Mouse (Mus musculus) heart, embryonic 13.5 days (tissue): ENCODE data around the gene Ggt1. TPM values are rescaled to one million over a fixed set of nuclear protein-coding genes. Genes with fewer than 3 reads are reported as not detected.

Source experiments
- ATAC-seq: fragments of 200-750 bp; cut with Nextera tagmentation; 2 replicates; pipeline ENCODE4 v1.8.0; 2017; ENCODE audit warnings: moderate TSS enrichment; ENCODE audit not compliant: insufficient number of reproducible peaks, low FRiP score, low TSS enrichment; ENCODE audit errors: extremely low read depth
- H3K27ac ChIP-seq: fragments of 300-500 bp; sonication (generic); replicated peaks from 2 replicates; pipeline ENCODE4 v1.5.1; 2015; ENCODE audit warnings: moderate library complexity, mild to moderate bottlenecking, inconsistent platforms
- H3K27me3 ChIP-seq: fragments of 300-500 bp; sonication (generic); replicated peaks from 2 replicates; pipeline ENCODE4 v1.6.1; 2015; ENCODE audit warnings: mild to moderate bottlenecking, inconsistent platforms
- H3K36me3 ChIP-seq: fragments of 300-500 bp; sonication (generic); 2 replicates; pipeline ENCODE4 v1.6.1; 2015; ENCODE audit warnings: mild to moderate bottlenecking, inconsistent platforms
- H3K4me1 ChIP-seq: fragments of 300-500 bp; sonication (generic); 2 replicates; pipeline ENCODE4 v1.6.1; 2015; ENCODE audit warnings: inconsistent platforms
- H3K4me2 ChIP-seq: fragments of 300-500 bp; sonication (generic); 2 replicates; pipeline ENCODE4 v1.6.1; 2015; ENCODE audit warnings: inconsistent platforms, mild to moderate bottlenecking, moderate library complexity
- H3K4me3 ChIP-seq: fragments of 300-500 bp; sonication (generic); 2 replicates; pipeline ENCODE4 v1.5.1; 2015; ENCODE audit warnings: moderate library complexity, mild to moderate bottlenecking, inconsistent platforms
- H3K9ac ChIP-seq: fragments of 300-500 bp; sonication (generic); 2 replicates; pipeline ENCODE4 v1.6.1; 2015; ENCODE audit warnings: inconsistent platforms, mild to moderate bottlenecking, moderate library complexity
- H3K9me3 ChIP-seq: fragments of 300-500 bp; sonication (generic); 2 replicates; pipeline ENCODE4 v1.6.1; 2016; ENCODE audit warnings: inconsistent platforms
- WGBS: fragments of 180-500 bp; shearing (Covaris S2); methylation state at CpG from one replicate; pipeline ENCODE4 v1.1.7; 2015; ENCODE audit warnings: mixed read lengths; 5-methylcytosine and 5-hydroxymethylcytosine counted together
- polyA plus RNA-seq: library from polyadenylated mRNA; unstranded; fragments of >200 nt; fragmentation: Nextera tagmentation; extraction: Ambion mirVana; gene quantifications from 2 replicates; pipeline ENCODE4 v1.2.1, GENCODE M21; 2015

Gene Ggt1
- polyA plus RNA-seq, 1 experiment from 2014 or later, result 0.52 TPM

- no peak overlapping the region for H3K4me3 ChIP-seq
- H3K4me1 ChIP-seq, result peaks cover 24% of the 10 kb centered on the region
- H3K9ac ChIP-seq, result no peak overlapping the region
- H3K27me3 ChIP-seq, result 0 out of 2 replicates have a peak, but pooled peaks cover 3% of the 10 kb centered on the region
- no peak for ATAC-seq
- H3K27ac ChIP-seq, result no peak overlapping the region
- no peaks in the 10 kb centered on the region for H3K9me3 ChIP-seq
- H3K36me3 ChIP-seq, result no peaks in the 10 kb centered on the region
- 42% methylated on average over 12 of the region's 12 CpGs for WGBS
- peak overlapping the region; percentile 7; the same call in 1 of the 2 replicates for H3K4me2 ChIP-seq
These were observed 10.2 kb upstream of the Ggt1 start for GRCm38 (mm10) chr10:75551175-75551574.

- no peak overlapping the region for H3K4me2 ChIP-seq
- WGBS, result 65% methylated on average over 2 of the region's 2 CpGs
- no peak overlapping the region for H3K4me3 ChIP-seq
- no peaks in the 10 kb centered on the region for H3K9me3 ChIP-seq
- H3K36me3 ChIP-seq, result no peaks in the 10 kb centered on the region
- ATAC-seq, result no peak
- H3K27ac ChIP-seq, result no peak overlapping the region
- peaks cover 32% of the 10 kb centered on the region for H3K4me1 ChIP-seq
- H3K9ac ChIP-seq, result no peak overlapping the region
- 0 out of 2 replicates have a peak, but pooled peaks cover 5% of the 10 kb centered on the region for H3K27me3 ChIP-seq
These were observed 9.3 kb upstream of the Ggt1 start for GRCm38 (mm10) chr10:75552106-75552505.

- no peak overlapping the region for H3K27ac ChIP-seq
- no peak for ATAC-seq
- no peaks in the 10 kb centered on the region for H3K36me3 ChIP-seq
- H3K9me3 ChIP-seq, result no peaks in the 10 kb centered on the region
- H3K4me3 ChIP-seq, result no peak overlapping the region
- peaks cover 30% of the 10 kb centered on the region for H3K4me1 ChIP-seq
- H3K27me3 ChIP-seq, result peaks cover 13% of the 10 kb centered on the region
- 69% methylated on average over 13 of the region's 13 CpGs for WGBS
- H3K9ac ChIP-seq, result no peak overlapping the region
- no peak overlapping the region for H3K4me2 ChIP-seq
These were observed 8.5 kb upstream of the Ggt1 start for GRCm38 (mm10) chr10:75552701-75553450.

GRCm38 (mm10) chr10:75554090-75554489, 7.3 kb upstream of the Ggt1 start:
- H3K9ac ChIP-seq, result no peak overlapping the region
- no peaks in the 10 kb centered on the region for H3K36me3 ChIP-seq
- no peaks in the 10 kb centered on the region for H3K9me3 ChIP-seq
- no peak overlapping the region for H3K27ac ChIP-seq
- H3K4me3 ChIP-seq, result no peak overlapping the region
- WGBS, result 92% methylated on average over 8 of the region's 8 CpGs
- H3K4me2 ChIP-seq, result no peak overlapping the region
- peaks cover 25% of the 10 kb centered on the region for H3K27me3 ChIP-seq
- peaks cover 31% of the 10 kb centered on the region for H3K4me1 ChIP-seq
- no peak for ATAC-seq

- no peaks in the 10 kb centered on the region for H3K9me3 ChIP-seq
- H3K27me3 ChIP-seq, result peaks cover 39% of the 10 kb centered on the region
- H3K4me2 ChIP-seq, result no peak overlapping the region
- no peak for ATAC-seq
- H3K9ac ChIP-seq, result peak overlapping the region; percentile 41
- H3K4me1 ChIP-seq, result peaks cover 45% of the 10 kb centered on the region
- H3K27ac ChIP-seq, result peak overlapping the region; percentile 48
- H3K36me3 ChIP-seq, result no peaks in the 10 kb centered on the region
- WGBS, result 61% methylated on average over 6 of the region's 6 CpGs
- H3K4me3 ChIP-seq, result no peak overlapping the region
These were observed 5.8 kb upstream of the Ggt1 start for GRCm38 (mm10) chr10:75555557-75555956.

GRCm38 (mm10) chr10:75556026-75556425, 5.4 kb upstream of the Ggt1 start:
- Histone ChIP-seq H3K4me2 (0 out of 2 replicates have a peak overlapping the region, but pooled peaks have one; percentile 0), H3K27me3 (peaks cover 44% of the 10 kb centered on the region), H3K4me3 (no peak overlapping the region), H3K36me3 (no peaks in the 10 kb centered on the region), H3K4me1 (peaks cover 47% of the 10 kb centered on the region), H3K27ac (peak overlapping the region; percentile 48), H3K9me3 (no peaks in the 10 kb centered on the region), H3K9ac (peak overlapping the region; percentile 41)
- peak; percentile 15; the same call in 1 of the 2 replicates for ATAC-seq
- 38% methylated on average over 9 of the region's 9 CpGs for WGBS

- Histone ChIP-seq H3K9me3 (no peaks in the 10 kb centered on the region), H3K36me3 (no peaks in the 10 kb centered on the region), H3K27ac (no peak overlapping the region), H3K9ac (no peak overlapping the region), H3K27me3 (peaks cover 66% of the 10 kb centered on the region), H3K4me3 (no peak overlapping the region), H3K4me1 (peaks cover 39% of the 10 kb centered on the region), H3K4me2 (peak overlapping the region; percentile 99)
- ATAC-seq, result no peak
- WGBS, result 25% methylated on average over 3 of the region's 3 CpGs
These were observed 2.9 kb upstream of the Ggt1 start for GRCm38 (mm10) chr10:75558515-75558914.

GRCm38 (mm10) chr10:75559041-75559675, 2.2 kb upstream of the Ggt1 start:
- no peaks in the 10 kb centered on the region for H3K9me3 ChIP-seq
- WGBS, result 8% methylated on average over 14 of the region's 14 CpGs
- peak overlapping the region; percentile 99 for H3K4me2 ChIP-seq
- peaks cover 72% of the 10 kb centered on the region for H3K27me3 ChIP-seq
- no peak overlapping the region for H3K27ac ChIP-seq
- H3K4me1 ChIP-seq, result peaks cover 39% of the 10 kb centered on the region
- peak overlapping the region; percentile 67 for H3K4me3 ChIP-seq
- peak overlapping the region; percentile 86 for H3K9ac ChIP-seq
- ATAC-seq, result no peak
- no peaks in the 10 kb centered on the region for H3K36me3 ChIP-seq

GRCm38 (mm10) chr10:75559676-75560548, 1.5 kb upstream of the Ggt1 start, which contains the start of gene Lrrc75b:
Gene Lrrc75b (minus strand): TSS chr10:75560330.
- peaks cover 80% of the 10 kb centered on the region for H3K27me3 ChIP-seq
- H3K36me3 ChIP-seq, result no peaks in the 10 kb centered on the region
- peak within 1 kb of the TSS; percentile 86 for H3K9ac ChIP-seq
- H3K27ac ChIP-seq, result no peak within 1 kb of the TSS
- no peaks in the 10 kb centered on the region for H3K9me3 ChIP-seq
- peaks cover 39% of the 10 kb centered on the region for H3K4me1 ChIP-seq
- H3K4me2 ChIP-seq, result peak within 1 kb of the TSS; percentile 99
- H3K4me3 ChIP-seq, result peak within 1 kb of the TSS; percentile 67
- WGBS, result under 1% methylated on average over 73 of the region's 75 CpGs
- ATAC-seq, result no peak

- WGBS, result 11% methylated on average over 6 of the region's 6 CpGs
- H3K27me3 ChIP-seq, result peaks cover 80% of the 10 kb centered on the region
- no peaks in the 10 kb centered on the region for H3K36me3 ChIP-seq
- ATAC-seq, result no peak
- H3K4me2 ChIP-seq, result peak overlapping the region; percentile 99
- H3K27ac ChIP-seq, result no peak overlapping the region
- no peaks in the 10 kb centered on the region for H3K9me3 ChIP-seq
- peak overlapping the region; percentile 67 for H3K4me3 ChIP-seq
- H3K9ac ChIP-seq, result peak overlapping the region; percentile 86
- peaks cover 39% of the 10 kb centered on the region for H3K4me1 ChIP-seq
These were observed 880 bp upstream of the Ggt1 start for GRCm38 (mm10) chr10:75560549-75560899.

- 79% methylated on average over 8 of the region's 8 CpGs for WGBS
These were observed 1.2 kb downstream of the Ggt1 start for GRCm38 (mm10) chr10:75562596-75562995.

More at GRCm38 (mm10) chr10:75562596-75562995, 1.2 kb downstream of the Ggt1 start:
- Histone ChIP-seq H3K36me3 (no peaks in the 10 kb centered on the region), H3K4me3 (no peak overlapping the region), H3K9ac (no peak overlapping the region), H3K9me3 (no peaks in the 10 kb centered on the region), H3K27ac (no peak overlapping the region), H3K27me3 (peaks cover 74% of the 10 kb centered on the region), H3K4me2 (no peak overlapping the region), H3K4me1 (peaks cover 25% of the 10 kb centered on the region)
- no peak for ATAC-seq
